Mouse (Mus musculus) ovary, adult 18-20 months (tissue): ENCODE results near the gene Tas1r2.
A peak's percentile ranks its signal among the peaks of the same experiment; 100 is the strongest.

Source experiments
- DNase-seq: peaks from one replicate; pipeline ENCODE4 v3.0.0; 2022; ENCODE audit warnings: low spot score, mixed read lengths

Tas1r2 gene

GRCm38 (mm10) chr4:139710467-139711334, 57.4 kb downstream of the Tas1r2 start:
- DNase-seq: no peak

DNA sequence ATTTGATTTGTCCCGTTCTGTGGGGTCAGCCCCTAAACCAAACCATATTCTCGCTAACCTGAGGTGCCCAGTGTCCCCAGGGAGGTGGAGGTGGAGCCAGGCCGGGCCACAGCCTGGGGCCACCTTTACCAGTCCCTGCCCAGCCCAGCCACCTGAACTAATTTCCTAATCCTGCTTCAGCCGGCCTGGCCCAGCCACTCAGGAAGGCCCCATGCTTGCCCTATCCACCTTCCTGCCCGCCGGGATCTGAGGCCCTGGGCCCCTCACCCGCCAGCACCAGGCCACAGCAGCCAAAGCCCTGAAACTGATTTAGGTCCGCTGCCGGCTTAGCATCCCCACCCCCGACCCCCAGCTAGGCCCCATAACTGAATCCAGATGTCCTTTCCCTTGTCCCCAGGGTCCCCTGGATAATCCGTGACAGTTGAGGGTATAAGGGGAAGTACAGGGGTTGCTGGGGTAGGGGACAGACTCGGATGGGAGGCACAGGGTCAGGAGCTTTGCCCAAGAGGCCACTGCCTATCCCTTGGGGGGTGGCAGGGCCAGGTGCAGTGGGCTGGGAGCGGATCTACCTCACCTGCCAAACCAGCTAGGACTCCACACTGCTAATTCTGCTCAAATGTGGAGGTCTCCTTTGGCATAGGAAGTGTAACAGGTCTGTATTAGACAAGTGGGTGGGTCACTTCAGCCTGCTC, 62.0 kb downstream of the Tas1r2 start:
- DNase-seq: no peak

DNA sequence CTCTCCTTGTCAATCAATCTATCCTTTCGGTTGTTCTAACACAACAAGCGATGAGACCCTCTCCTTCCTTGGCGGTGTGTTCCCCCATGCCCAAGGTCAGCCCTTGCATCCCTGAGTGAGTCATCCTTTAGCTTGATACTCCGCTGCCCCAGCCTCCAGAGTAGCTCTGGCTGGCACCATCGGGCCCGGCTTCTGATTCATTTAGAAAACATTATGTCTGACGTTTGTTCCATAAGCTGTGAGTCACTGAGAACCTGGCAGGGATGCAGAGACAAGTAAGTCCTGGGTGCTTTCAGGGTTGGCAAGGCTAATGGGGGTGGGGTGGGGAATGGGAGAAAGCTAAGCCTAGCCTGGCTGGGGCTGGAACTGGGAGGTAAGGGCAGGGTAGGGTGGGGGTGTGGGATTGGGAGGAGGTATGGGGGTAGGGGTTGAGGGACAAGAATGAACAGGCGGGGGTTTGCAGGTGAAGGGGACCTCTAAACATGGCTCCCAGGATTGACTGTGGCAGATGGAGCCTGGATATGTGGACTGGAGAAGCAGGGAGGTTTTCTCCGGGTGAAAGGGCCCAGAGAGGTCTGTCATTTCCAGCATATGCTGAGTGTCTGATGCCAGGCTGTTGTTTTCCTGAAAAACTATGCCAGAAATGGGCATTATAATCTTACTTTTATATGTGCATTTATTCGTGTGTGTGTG, 63.3 kb downstream of the Tas1r2 start:
- DNase-seq: peak; percentile 13

DNA sequence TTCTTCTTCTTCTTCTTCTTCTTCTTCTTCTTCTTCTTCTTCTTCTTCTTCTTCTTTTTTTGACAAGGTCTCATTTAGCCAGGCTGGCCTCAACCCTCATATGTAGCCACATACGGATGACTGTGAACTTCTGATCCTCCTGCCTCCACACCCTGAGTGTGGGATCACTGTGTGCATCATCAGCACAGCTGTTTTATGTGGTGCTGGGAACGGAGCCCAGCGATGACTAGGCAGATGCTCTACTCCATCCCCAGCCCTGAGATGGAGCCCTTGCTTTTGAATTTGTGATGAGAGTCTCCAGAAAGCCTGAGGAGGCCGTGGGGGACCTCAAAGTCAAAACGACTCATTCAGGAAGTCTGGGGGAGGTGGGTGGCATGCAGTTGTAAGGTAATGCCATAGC, 65.6 kb downstream of the Tas1r2 start:
- no peak for DNase-seq
